Mouse (Mus musculus): ENCODE measurements at regions not wholly inside any gene's neighbourhood (a gene's known extent, or its start where the extent isn't known, plus 50 kb on each side); places are given as distances from the start of the nearest gene placed in this dataset.

GRCm38 (mm10) chr10:30918322-30918988, 75.9 kb upstream of the Hey2 start:
- DNase-seq = no peak

- DNase-seq = peak; percentile 1
These were observed 51.2 kb upstream of the Hey2 start for GRCm38 (mm10) chr10:30893771-30894170.

All from lung, postnatal 36 days (tissue).